Mouse (Mus musculus) heart, embryonic 15.5 days (tissue): ENCODE measurements around the gene Hmox2. TPM values are rescaled to one million over a fixed set of nuclear protein-coding genes. Genes with fewer than 3 reads are reported as not detected.

Experiments used
- ATAC-seq: fragments of 200-750 bp; cut with Nextera tagmentation; replicated peaks from 2 replicates; pipeline ENCODE4 v1.8.0; 2017; ENCODE audit warnings: low read depth, moderate TSS enrichment; ENCODE audit not compliant: insufficient number of reproducible peaks, insufficient read depth, low FRiP score
- H3K27ac ChIP-seq: fragments of 300-500 bp; sonication (generic); 2 replicates; pipeline ENCODE4 v1.5.1; 2015; ENCODE audit warnings: mild to moderate bottlenecking, inconsistent platforms
- H3K27me3 ChIP-seq: fragments of 300-500 bp; sonication (generic); 2 replicates; pipeline ENCODE4 v1.6.1; 2015; ENCODE audit warnings: inconsistent platforms
- H3K36me3 ChIP-seq: fragments of 300-500 bp; sonication (generic); 2 replicates; pipeline ENCODE4 v1.6.1; 2015; ENCODE audit warnings: mild to moderate bottlenecking, inconsistent platforms
- H3K4me1 ChIP-seq: fragments of 300-500 bp; sonication (generic); replicated peaks from 2 replicates; pipeline ENCODE4 v1.6.1; 2015; ENCODE audit warnings: inconsistent platforms
- H3K4me2 ChIP-seq: fragments of 300-500 bp; sonication (generic); 2 replicates; pipeline ENCODE4 v1.6.1; 2015; ENCODE audit warnings: inconsistent platforms, mild to moderate bottlenecking, moderate library complexity
- H3K4me3 ChIP-seq: fragments of 300-500 bp; sonication (generic); 2 replicates; pipeline ENCODE4 v1.5.1; 2015; ENCODE audit warnings: mild to moderate bottlenecking, inconsistent platforms
- H3K9ac ChIP-seq: fragments of 300-500 bp; sonication (generic); 2 replicates; pipeline ENCODE4 v1.6.1; 2015; ENCODE audit warnings: mild to moderate bottlenecking, inconsistent platforms
- H3K9me3 ChIP-seq: fragments of 300-500 bp; sonication (generic); replicated peaks from 2 replicates; pipeline ENCODE4 v1.6.1; 2016; ENCODE audit warnings: inconsistent platforms
- WGBS: fragments of 180-500 bp; shearing (Covaris S2); methylation state at CpG from one replicate; pipeline ENCODE4 v1.1.7; 2015; ENCODE audit warnings: mixed read lengths; 5-methylcytosine and 5-hydroxymethylcytosine counted together
- polyA plus RNA-seq: library from polyadenylated mRNA; unstranded; fragments of >200 nt; fragmentation: Nextera tagmentation; extraction: Ambion mirVana; gene quantifications from 2 replicates; pipeline ENCODE4 v1.2.1, GENCODE M21; 2015

Hmox2 gene
- polyA plus RNA-seq, 1 experiment from 2014 or later: 81.0 TPM

DNA sequence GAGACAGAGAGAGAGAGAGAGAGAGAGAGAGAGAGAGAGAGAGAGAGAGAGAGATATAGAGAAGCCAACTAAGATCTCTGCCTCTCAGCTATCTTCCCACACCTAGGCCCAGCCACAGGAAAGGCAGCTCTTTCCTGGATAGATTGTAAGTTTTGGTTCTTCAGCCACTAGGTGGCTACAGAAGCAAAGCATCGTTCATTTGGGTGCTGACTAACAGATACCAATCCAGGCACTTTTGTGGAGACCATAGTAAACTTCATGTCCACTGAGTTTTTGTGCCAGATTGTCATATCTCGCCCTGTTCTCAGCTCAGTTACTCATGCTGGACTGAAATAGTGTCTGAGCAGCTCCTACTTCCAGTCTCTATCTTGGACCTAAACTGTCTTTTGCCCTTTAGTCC is 37.1 kb downstream of the Hmox2 start:
- ATAC-seq: peak; percentile 45; the same call in 1 of the 2 replicates
- Histone ChIP-seq H3K4me3 (no peak overlapping the region), H3K4me2 (no peak overlapping the region), H3K9ac (no peak overlapping the region), H3K27me3 (no peaks in the 10 kb centered on the region), H3K9me3 (no peaks in the 10 kb centered on the region), H3K36me3 (peaks cover 41% of the 10 kb centered on the region), H3K4me1 (peaks cover 16% of the 10 kb centered on the region), H3K27ac (peak overlapping the region; percentile 6; the same call in 1 of the 2 replicates)
- 22% methylated on average over 2 of the region's 2 CpGs for WGBS

- H3K4me1 ChIP-seq: peaks cover 9% of the 10 kb centered on the region; the same call in 1 of the 2 replicates
- H3K4me2 ChIP-seq: no peak overlapping the region
- no peak overlapping the region for H3K27ac ChIP-seq
- H3K27me3 ChIP-seq: no peaks in the 10 kb centered on the region
- no peaks in the 10 kb centered on the region for H3K9me3 ChIP-seq
- no peak for ATAC-seq
- no peak overlapping the region for H3K4me3 ChIP-seq
- H3K9ac ChIP-seq: no peak overlapping the region
- WGBS: 79% methylated on average over 2 of the region's 2 CpGs
- peaks cover 64% of the 10 kb centered on the region for H3K36me3 ChIP-seq
Observed at GRCm38 (mm10) chr16:4765852-4766251, 39.7 kb downstream of the Hmox2 start.

DNA sequence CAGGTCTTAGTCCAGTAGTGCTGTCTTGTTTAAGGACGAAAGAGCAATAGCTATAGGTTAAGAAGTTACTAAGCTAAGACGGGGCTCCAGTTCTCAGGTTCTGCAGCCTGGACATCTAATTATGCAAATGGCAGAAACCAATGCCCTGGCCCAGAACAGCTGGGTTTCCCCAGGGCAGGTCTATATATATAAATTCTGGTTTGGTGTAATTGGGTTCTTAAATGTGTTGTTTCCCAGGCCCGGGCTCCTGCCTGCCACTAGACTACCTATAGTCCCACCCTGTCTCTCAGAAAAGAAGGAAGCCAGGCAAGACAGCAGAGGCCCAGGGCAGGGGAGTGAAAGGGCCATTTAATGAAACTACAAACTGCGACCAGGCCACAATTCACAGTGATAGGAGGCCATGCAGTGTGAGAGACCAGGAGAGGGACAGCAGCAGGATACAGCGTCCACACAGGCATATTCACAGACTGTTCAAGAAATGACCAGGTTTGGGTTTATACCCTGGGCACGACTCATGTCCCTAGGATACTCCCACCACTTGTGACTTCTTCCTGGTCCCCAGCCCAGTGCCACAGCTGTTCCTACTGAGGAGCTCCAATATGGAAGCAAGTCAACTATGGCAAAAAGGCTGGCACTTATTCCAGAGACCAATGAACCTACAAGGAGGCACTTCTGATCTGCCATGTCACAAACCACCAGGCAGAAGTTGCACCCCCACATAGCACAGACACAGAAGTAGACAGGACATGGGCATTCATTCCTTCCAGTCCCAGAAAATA is 41.0 kb downstream of the Hmox2 start:
- Histone ChIP-seq H3K9me3 (no peaks in the 10 kb centered on the region), H3K4me3 (no peak overlapping the region), H3K36me3 (peaks cover 64% of the 10 kb centered on the region), H3K27ac (no peak overlapping the region), H3K9ac (no peak overlapping the region), H3K4me1 (peaks cover 7% of the 10 kb centered on the region), H3K27me3 (no peaks in the 10 kb centered on the region), H3K4me2 (no peak overlapping the region)
- WGBS: 79% methylated on average over 6 of the region's 6 CpGs
- no peak for ATAC-seq

DNA sequence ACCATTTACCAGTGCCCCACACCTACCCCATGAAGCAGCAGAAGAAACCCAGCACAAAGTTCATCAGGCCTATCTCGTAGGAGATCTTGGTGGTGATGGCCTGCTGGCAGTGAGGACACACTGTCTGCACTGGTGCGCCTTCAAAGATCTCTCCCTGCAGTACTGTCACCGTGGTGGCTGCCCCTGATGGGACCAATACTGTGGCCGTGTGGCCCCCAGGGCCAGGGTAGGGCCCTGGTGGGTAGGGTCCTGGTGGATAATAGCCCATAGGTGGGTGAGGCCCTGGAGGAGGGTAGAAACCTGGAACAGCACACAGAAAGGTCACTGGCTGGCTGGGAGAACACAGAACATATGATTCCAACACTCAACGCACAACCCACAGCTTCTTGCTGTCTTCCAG is 42.6 kb downstream of the Hmox2 start:
- 91% methylated on average over 5 of the region's 5 CpGs for WGBS

DNA sequence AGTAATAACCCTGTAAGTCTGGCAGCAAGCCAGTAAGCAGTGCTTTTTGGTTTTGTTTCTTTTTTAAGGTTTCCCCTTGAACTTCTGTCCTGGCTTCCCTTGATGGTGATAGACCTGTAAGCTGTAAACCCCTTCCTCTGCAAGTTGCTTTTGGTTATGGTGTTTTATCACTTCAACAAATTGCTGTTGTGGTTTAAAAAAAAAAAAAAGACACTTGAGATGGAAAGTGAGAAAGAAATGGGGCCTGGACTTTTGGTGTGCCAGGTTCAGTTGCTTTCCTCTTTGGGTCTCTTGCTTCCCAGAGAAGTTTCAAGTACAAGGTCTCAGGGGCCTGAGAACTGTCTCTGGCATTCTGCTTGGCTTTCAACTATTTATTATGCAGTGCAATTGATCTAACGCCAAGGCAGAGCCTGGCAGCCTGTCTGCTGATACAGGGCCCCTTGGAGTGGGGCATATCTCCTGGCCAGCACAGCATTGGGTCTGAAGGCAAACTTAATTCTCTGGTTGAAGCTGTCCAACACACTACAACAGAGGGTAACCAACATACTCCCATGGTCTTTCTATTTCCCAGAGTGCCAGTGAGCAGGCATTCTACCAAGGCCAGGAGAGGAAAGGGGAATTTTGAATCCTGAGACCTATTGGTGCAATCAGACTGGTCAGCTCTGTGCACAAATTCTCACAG is 47.3 kb downstream of the Hmox2 start:
- H3K4me3 ChIP-seq: no peak overlapping the region
- peaks cover 24% of the 10 kb centered on the region for H3K36me3 ChIP-seq
- peaks cover 46% of the 10 kb centered on the region for H3K4me1 ChIP-seq
- ATAC-seq: no peak
- no peaks in the 10 kb centered on the region for H3K27me3 ChIP-seq
- H3K9ac ChIP-seq: no peak overlapping the region
- WGBS: 27% methylated on average over 1 of the region's 1 CpGs
- H3K4me2 ChIP-seq: peak overlapping the region; percentile 9; the same call in 1 of the 2 replicates
- H3K27ac ChIP-seq: peak overlapping the region; percentile 30
- no peaks in the 10 kb centered on the region for H3K9me3 ChIP-seq

More for the DNA sequence above, 42.6 kb downstream of the Hmox2 start:
- H3K27ac ChIP-seq: no peak overlapping the region
- no peak overlapping the region for H3K9ac ChIP-seq
- H3K4me1 ChIP-seq: peaks cover 17% of the 10 kb centered on the region
- H3K4me2 ChIP-seq: no peak overlapping the region
- H3K36me3 ChIP-seq: peaks cover 64% of the 10 kb centered on the region
- no peaks in the 10 kb centered on the region for H3K27me3 ChIP-seq
- no peak overlapping the region for H3K4me3 ChIP-seq
- ATAC-seq: no peak
- no peaks in the 10 kb centered on the region for H3K9me3 ChIP-seq

DNA sequence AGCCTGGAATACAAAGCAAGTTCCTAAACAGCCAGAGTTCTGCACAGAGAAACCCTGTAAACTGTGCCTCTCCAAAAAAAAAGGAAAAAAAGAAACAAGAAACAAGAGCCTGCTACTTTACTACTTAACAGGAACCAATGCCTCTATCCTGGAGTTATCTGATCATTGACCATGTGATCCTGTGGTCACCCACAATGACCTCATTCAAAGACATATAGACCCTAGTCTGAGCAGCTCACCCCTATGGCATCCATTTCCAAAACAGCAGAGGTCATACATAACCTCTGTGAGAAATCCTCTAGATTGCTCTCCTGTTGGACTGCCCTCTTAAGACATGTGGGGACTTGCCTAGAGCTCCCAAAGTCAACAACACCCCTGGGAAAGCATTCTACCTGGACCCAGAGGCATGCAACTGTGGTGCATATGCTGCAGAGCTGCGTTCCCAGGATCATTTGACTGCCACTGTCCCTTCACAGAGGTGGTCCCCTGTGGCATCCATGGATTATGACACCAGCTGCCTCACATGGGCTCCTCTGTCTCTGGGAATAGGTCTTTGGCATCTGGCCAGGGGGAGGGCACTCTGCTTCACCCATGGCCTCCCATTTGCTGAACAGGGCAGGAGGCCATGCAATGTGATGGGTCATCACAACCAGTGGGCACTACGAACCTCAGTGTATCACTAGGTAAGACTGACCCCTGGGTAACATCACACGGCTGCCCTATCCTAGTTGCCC is 51.2 kb downstream of the Hmox2 start:
- H3K27ac ChIP-seq: no peak overlapping the region
- no peak overlapping the region for H3K4me3 ChIP-seq
- no peaks in the 10 kb centered on the region for H3K9me3 ChIP-seq
- WGBS: 96% methylated on average over 3 of the region's 3 CpGs
- H3K27me3 ChIP-seq: no peaks in the 10 kb centered on the region
- ATAC-seq: no peak
- no peak overlapping the region for H3K9ac ChIP-seq
- H3K4me1 ChIP-seq: peaks cover 63% of the 10 kb centered on the region
- H3K36me3 ChIP-seq: 0 out of 2 replicates have a peak, but pooled peaks cover 3% of the 10 kb centered on the region
- no peak overlapping the region for H3K4me2 ChIP-seq

DNA sequence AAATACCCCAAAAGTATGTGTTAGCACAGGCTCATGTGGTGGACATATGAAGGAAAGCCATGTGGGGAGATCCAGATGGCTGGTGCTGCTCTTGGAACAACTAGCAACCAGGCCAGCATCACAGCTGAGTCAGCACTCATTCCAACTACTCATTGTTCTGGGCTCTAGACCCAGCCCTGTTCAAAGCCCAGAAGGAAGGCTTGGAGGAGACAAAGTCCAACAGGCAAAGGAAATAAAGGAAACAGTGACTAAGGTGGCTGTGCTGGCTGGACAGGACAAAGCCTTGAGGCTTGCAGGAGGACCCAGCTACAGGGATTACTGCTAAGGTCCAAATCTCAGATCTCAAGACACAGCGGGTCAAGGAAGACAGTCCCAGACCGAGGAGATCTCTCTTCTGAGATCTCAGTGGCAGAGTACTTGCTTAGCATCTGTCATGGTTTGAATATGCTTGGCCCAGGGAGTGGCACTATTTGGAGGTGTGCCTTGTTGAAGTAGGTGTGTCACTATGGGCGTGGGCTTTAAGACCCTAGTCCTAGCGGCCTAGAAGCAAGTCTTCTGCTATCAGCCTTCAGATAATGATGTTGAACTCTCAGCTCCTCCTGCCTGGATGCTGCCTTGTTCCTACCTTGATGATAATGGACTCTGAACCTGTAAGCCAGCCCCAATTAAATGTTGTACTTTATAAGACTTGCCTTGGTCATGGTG is 51.9 kb downstream of the Hmox2 start:
- WGBS: 89% methylated on average over 4 of the region's 4 CpGs
- peaks cover 64% of the 10 kb centered on the region for H3K4me1 ChIP-seq

DNA sequence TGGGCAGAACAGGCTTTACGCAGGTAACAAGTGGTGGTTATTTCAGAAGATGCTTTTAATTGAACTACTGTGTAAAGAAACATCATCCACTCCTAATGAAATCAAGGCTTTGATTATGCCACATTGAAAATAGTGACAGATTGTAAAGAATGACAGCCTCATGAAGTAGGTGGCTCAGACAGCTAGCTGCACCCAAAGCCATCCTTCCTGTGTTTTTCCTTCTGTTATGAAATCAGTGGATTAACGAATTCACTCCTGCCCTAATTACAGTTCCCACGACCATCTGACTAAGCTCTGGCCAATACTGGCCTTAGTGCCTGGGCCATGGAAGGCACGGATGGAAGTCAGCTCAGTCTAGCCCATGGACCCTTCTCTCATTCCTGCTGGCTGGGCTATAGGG is 52.8 kb downstream of the Hmox2 start:
- Histone ChIP-seq H3K4me2 (no peak overlapping the region), H3K9me3 (no peaks in the 10 kb centered on the region), H3K36me3 (0 out of 2 replicates have a peak, but pooled peaks cover 3% of the 10 kb centered on the region), H3K27me3 (no peaks in the 10 kb centered on the region), H3K4me3 (no peak overlapping the region), H3K4me1 (peaks cover 64% of the 10 kb centered on the region), H3K9ac (no peak overlapping the region), H3K27ac (no peak overlapping the region)
- WGBS: 91% methylated on average over 4 of the region's 4 CpGs
- no peak for ATAC-seq

More for the DNA sequence above, 51.9 kb downstream of the Hmox2 start:
- Histone ChIP-seq H3K27me3 (no peaks in the 10 kb centered on the region), H3K36me3 (0 out of 2 replicates have a peak, but pooled peaks cover 3% of the 10 kb centered on the region), H3K9me3 (no peaks in the 10 kb centered on the region), H3K4me3 (no peak overlapping the region), H3K9ac (no peak overlapping the region), H3K4me2 (no peak overlapping the region), H3K27ac (no peak overlapping the region)
- no peak; the same call in 1 of the 2 replicates for ATAC-seq

- ATAC-seq: peak; percentile 18; the same call in 1 of the 2 replicates
- Histone ChIP-seq H3K9ac (peak overlapping the region; percentile 5; the same call in 1 of the 2 replicates), H3K4me3 (no peak overlapping the region), H3K4me1 (peaks cover 76% of the 10 kb centered on the region), H3K36me3 (0 out of 2 replicates have a peak, but pooled peaks cover 3% of the 10 kb centered on the region), H3K27me3 (no peaks in the 10 kb centered on the region), H3K9me3 (no peaks in the 10 kb centered on the region), H3K4me2 (peak overlapping the region; percentile 34), H3K27ac (peak overlapping the region; percentile 91)
- WGBS: 26% methylated on average over 5 of the region's 5 CpGs
Observed at GRCm38 (mm10) chr16:4781524-4782196, 55.5 kb downstream of the Hmox2 start.

DNA sequence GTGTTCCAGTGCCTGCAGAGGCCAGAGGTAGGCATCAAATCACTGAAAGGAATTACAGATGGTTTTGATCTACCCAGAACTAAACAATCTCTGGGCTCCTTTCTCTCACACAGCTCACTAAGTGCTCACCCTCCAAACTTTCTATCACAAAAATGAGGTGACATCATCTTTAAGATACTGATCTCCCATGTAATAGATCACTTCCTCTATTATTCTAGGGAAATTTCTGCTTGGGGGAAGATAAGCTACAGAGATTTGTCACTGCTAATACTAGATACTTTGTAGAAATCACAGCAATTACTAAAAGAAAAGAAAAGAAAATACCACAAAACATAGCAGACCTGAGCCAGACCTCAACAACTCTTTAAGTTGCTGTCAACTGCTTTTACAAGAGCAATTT is 56.4 kb downstream of the Hmox2 start:
- no peak for ATAC-seq
- Histone ChIP-seq H3K9me3 (no peaks in the 10 kb centered on the region), H3K4me1 (peaks cover 75% of the 10 kb centered on the region), H3K4me2 (no peak overlapping the region), H3K4me3 (no peak overlapping the region), H3K9ac (no peak overlapping the region), H3K27ac (peak overlapping the region; percentile 91), H3K36me3 (no peaks in the 10 kb centered on the region), H3K27me3 (no peaks in the 10 kb centered on the region)
